Mouse (Mus musculus) lung, adult 2 months (tissue): ENCODE measurements around the gene Pigu.

ENCODE experiments used
- CTCF ChIP-seq: fragments of 200-500 bp; IDR thresholded peaks from 2 replicates; pipeline ENCODE4 v1.5.1; 2011; ENCODE audit warnings: mild to moderate bottlenecking, low read length, control low read depth; ENCODE audit not compliant: insufficient read depth
- POLR2A ChIP-seq: fragments of 200-500 bp; IDR thresholded peaks from 2 replicates; pipeline ENCODE4 v1.6.1; 2011; ENCODE audit warnings: low read depth, mild to moderate bottlenecking, control low read depth, low read length, borderline replicate concordance; ENCODE audit errors: extremely low read depth

DNA sequence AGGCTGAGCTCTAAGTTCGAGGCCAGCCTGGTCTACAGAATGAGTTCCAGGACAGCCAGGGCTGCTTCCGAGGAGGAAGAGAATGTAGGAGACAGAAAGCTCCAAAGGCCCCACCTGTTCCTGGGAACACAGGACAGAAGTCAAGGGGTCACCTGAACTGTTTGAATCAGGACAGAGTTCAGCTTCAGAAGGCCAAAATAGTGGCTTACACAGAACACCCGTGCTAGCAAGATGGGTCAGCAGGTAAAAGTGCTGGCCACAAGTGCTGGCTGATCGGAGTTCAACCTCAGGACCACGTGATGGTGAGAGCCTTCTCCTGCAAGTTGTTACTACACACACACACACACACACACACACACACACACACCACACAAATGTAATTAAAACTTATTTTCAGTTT is 90.3 kb downstream of the Pigu start:
- TF ChIP-seq CTCF (no peak), POLR2A (no peak)
